Mouse (Mus musculus) erythroblast, adult 5-6 weeks (primary cell): ENCODE data around the gene Gng8. TPM values are rescaled to one million over a fixed set of nuclear protein-coding genes. Genes with fewer than 3 reads are reported as not detected.

Source experiments
- ATAC-seq: replicated peaks from 2 replicates; pipeline ENCODE4 v1.8.0; 2016; ENCODE audit warnings: moderate number of reproducible peaks, mild to moderate bottlenecking, moderate TSS enrichment, inconsistent platforms; ENCODE audit not compliant: poor library complexity, low FRiP score, severe bottlenecking
- total RNA-seq, 2 experiments: library from RNA; stranded (forward) in 1 of 2; stranded (reverse) in 1 of 2; fragments of 150-400 nt in 1 of 2; fragments of 200-764, 138-1000 nt in 1 of 2; gene quantifications; 2 replicates each; pipeline versions ENCODE4 v1.2.3 to v1.2.4; 2015 to 2017; ENCODE audit warnings: low replicate concordance in 2 of 2

Gene Gng8
- total RNA-seq, 2 experiments from 2014 or later = not detected

GRCm38 (mm10) chr7:16920818-16921791 lies 29.5 kb downstream of the Gng8 start:
- ATAC-seq = no peak

GRCm38 (mm10) chr7:16921881-16922335 lies 30.3 kb downstream of the Gng8 start:
- ATAC-seq = no peak

GRCm38 (mm10) chr7:16922360-16922973 lies 30.9 kb downstream of the Gng8 start:
- peak; percentile 47 for ATAC-seq

GRCm38 (mm10) chr7:16923283-16924036 lies 31.9 kb downstream of the Gng8 start:
- no peak for ATAC-seq

GRCm38 (mm10) chr7:16924037-16924834 lies 32.6 kb downstream of the Gng8 start, which contains the start of gene Calm3:
Gene Calm3, minus strand, starts transcription at chr7:16924114.
- peak; percentile 85 for ATAC-seq

- ATAC-seq = no peak
These were observed 36.8 kb downstream of the Gng8 start for GRCm38 (mm10) chr7:16928341-16928740.

- ATAC-seq = peak; percentile 89
These were observed 39.3 kb downstream of the Gng8 start for GRCm38 (mm10) chr7:16930850-16931249.

GRCm38 (mm10) chr7:16931968-16932627 lies 40.5 kb downstream of the Gng8 start:
- ATAC-seq = peak; percentile 88

- no peak for ATAC-seq
These were observed 41.4 kb downstream of the Gng8 start for GRCm38 (mm10) chr7:16932704-16933577.

GRCm38 (mm10) chr7:16937312-16937711 lies 45.7 kb downstream of the Gng8 start:
- no peak; the same call in 1 of the 2 replicates for ATAC-seq

GRCm38 (mm10) chr7:16938117-16938791 lies 46.7 kb downstream of the Gng8 start:
- ATAC-seq = no peak

GRCm38 (mm10) chr7:16940292-16940691 lies 48.7 kb downstream of the Gng8 start:
- ATAC-seq = no peak

- no peak for ATAC-seq
These were observed 51.3 kb downstream of the Gng8 start for GRCm38 (mm10) chr7:16942861-16943260.

GRCm38 (mm10) chr7:16944061-16944807 lies 52.6 kb downstream of the Gng8 start, which contains the start of gene Pnmal2:
Gene Pnmal2, plus strand, starts transcription at chr7:16944682.
- no peak for ATAC-seq

GRCm38 (mm10) chr7:16944808-16945315 lies 53.3 kb downstream of the Gng8 start:
- no peak for ATAC-seq
